Mouse (Mus musculus): ENCODE data around the gene Plcb1. TPM values are rescaled to one million over a fixed set of nuclear protein-coding genes. Genes with fewer than 3 reads are reported as not detected.
A peak's percentile ranks its signal among the peaks of the same experiment; 100 is the strongest.

Plcb1 gene
- polyA plus RNA-seq, 1 experiment from 2014 or later: 11.7 TPM

DNA sequence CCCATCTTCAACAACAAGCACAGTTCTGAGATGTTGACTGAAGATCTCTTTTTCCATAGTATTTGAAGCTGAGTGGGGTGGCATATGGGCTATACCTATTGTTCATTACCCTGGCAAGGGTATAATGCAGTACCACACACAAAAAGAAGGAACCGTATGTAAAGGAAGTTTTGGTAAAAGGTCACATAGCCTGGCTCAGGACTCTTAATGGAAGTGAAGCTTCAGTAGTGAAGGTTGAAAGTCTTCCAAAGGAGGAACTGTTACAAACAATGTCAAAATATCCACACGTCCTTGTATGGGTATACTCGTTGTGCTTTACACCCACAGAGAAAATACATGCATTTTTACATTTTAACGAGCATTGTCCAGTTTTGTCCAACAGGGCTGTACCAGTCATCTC lies 91.3 kb downstream of the Plcb1 start:
- Histone ChIP-seq H3K4me1 (ENCODE audit: control insufficient read depth, insufficient read depth, low read length) (no peaks in the 10 kb centered on the region), H3K27me3 (ENCODE audit: control insufficient read depth, insufficient read depth, low read length) (no peaks in the 10 kb centered on the region)
- ATAC-seq (ENCODE audit: insufficient read depth, low FRiP score, low TSS enrichment): no peak

DNA sequence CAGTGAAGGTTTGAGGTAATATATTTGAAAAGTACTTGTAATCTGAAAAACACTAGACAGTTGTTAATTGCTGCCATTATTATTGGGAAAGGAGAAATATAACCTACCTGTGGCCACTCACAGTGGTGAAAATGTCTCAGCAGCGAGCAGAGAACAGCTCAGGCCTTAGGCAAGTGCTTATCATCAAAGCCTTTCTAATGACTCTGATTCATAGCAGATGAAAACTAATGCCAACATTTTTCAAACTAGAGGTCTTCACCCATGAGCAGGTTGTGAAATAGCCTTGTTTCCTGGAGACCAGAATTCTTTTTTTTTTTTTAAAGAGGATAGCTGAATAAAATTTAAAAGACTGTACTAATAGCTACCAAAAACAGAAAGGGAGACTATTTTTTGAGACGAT lies 105.3 kb downstream of the Plcb1 start:
- H3K9ac ChIP-seq (ENCODE audit: low read length): no peak overlapping the region

More for the DNA sequence above, 91.3 kb downstream of the Plcb1 start:
- Histone ChIP-seq H3K4me2 (ENCODE audit: low read depth) (no peak overlapping the region), H3K27ac (ENCODE audit: low read depth, low read length) (no peak overlapping the region), H3K4me3 (ENCODE audit: low read depth, low read length) (no peak overlapping the region), H3K9me3 (ENCODE audit: control insufficient read depth, low read length) (no peaks in the 10 kb centered on the region), H3K36me3 (ENCODE audit: control insufficient read depth, insufficient read depth, low read length) (no peaks in the 10 kb centered on the region), H3K9ac (ENCODE audit: low read length) (no peak overlapping the region)
- WGBS: 90% methylated on average over 4 of the region's 4 CpGs
- no peak for DNase-seq (ENCODE audit: low spot score)

DNA sequence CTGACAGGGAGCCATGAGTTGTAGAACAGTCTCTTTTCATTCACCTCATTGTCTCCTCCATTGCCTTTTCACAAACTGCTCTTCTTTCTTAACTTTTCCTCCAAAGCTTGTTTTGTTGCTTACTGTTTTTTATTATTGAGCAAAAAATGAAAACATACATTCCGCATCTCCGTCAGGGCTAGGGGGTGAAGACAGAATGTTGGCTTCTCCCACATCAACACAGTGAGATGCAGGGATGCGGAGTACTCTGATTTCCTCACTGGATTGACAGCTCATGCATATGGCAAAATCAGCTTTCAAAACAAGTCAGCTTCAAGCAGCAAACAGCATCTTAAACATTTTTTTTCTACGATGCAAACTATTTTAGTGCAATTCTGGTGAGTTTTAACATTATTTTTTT lies 108.9 kb downstream of the Plcb1 start:
- no peak overlapping the region for H3K27ac ChIP-seq (ENCODE audit: low read depth, low read length)
- DNase-seq (ENCODE audit: low spot score) (no peak), ATAC-seq (ENCODE audit: insufficient read depth, low FRiP score, low TSS enrichment) (no peak)
- WGBS: 94% methylated on average over 4 of the region's 4 CpGs
- no peak overlapping the region for H3K9ac ChIP-seq (ENCODE audit: low read length)
- no peaks in the 10 kb centered on the region for H3K27me3 ChIP-seq (ENCODE audit: control insufficient read depth, insufficient read depth, low read length)
- H3K4me2 ChIP-seq (ENCODE audit: low read depth): no peak overlapping the region
- H3K36me3 ChIP-seq (ENCODE audit: control insufficient read depth, insufficient read depth, low read length): no peaks in the 10 kb centered on the region
- H3K9me3 ChIP-seq (ENCODE audit: control insufficient read depth, low read length): no peaks in the 10 kb centered on the region
- no peaks in the 10 kb centered on the region for H3K4me1 ChIP-seq (ENCODE audit: control insufficient read depth, insufficient read depth, low read length)
- no peak overlapping the region for H3K4me3 ChIP-seq (ENCODE audit: low read depth, low read length)

More for the DNA sequence above, 105.3 kb downstream of the Plcb1 start:
- Histone ChIP-seq H3K9me3 (ENCODE audit: control insufficient read depth, low read length) (no peaks in the 10 kb centered on the region), H3K27me3 (ENCODE audit: control insufficient read depth, insufficient read depth, low read length) (no peaks in the 10 kb centered on the region), H3K27ac (ENCODE audit: low read depth, low read length) (no peak overlapping the region), H3K4me2 (ENCODE audit: low read depth) (no peak overlapping the region), H3K4me1 (ENCODE audit: control insufficient read depth, insufficient read depth, low read length) (no peaks in the 10 kb centered on the region), H3K4me3 (ENCODE audit: low read depth, low read length) (no peak overlapping the region), H3K36me3 (ENCODE audit: control insufficient read depth, insufficient read depth, low read length) (no peaks in the 10 kb centered on the region)
- ATAC-seq (ENCODE audit: insufficient read depth, low FRiP score, low TSS enrichment): no peak
- no peak for DNase-seq (ENCODE audit: low spot score)
- WGBS: 86% methylated on average over 2 of the region's 2 CpGs

DNA sequence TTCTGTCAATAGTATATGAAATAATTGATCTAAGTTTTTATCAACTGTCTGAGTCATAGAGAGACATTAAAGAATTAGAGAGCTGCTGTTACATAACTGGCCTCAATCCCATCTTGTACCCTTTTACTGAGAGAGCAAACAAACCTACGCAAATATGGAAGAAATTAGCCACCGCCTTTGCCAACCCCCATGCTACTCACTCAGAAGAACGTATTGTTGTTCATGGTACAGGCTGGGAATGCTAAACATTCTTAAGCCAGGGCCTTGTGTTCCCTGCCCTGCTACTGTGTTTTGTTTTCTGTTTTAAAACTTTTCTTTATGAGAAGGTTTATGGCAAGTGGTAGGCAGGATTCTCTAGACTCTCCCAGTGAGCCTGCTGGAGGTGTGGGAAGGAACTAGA lies 110.3 kb downstream of the Plcb1 start:
- no peak for DNase-seq (ENCODE audit: low spot score)
- no peak for ATAC-seq (ENCODE audit: insufficient read depth, low FRiP score, low TSS enrichment)
- Histone ChIP-seq H3K4me1 (ENCODE audit: control insufficient read depth, insufficient read depth, low read length) (no peaks in the 10 kb centered on the region), H3K36me3 (ENCODE audit: control insufficient read depth, insufficient read depth, low read length) (no peaks in the 10 kb centered on the region), H3K27ac (ENCODE audit: low read depth, low read length) (no peak overlapping the region), H3K9me3 (ENCODE audit: control insufficient read depth, low read length) (no peaks in the 10 kb centered on the region), H3K27me3 (ENCODE audit: control insufficient read depth, insufficient read depth, low read length) (no peaks in the 10 kb centered on the region), H3K4me3 (ENCODE audit: low read depth, low read length) (no peak overlapping the region), H3K4me2 (ENCODE audit: low read depth) (no peak overlapping the region), H3K9ac (ENCODE audit: low read length) (no peak overlapping the region)
- 80% methylated on average over 3 of the region's 3 CpGs for whole genome bisulfite sequencing

DNA sequence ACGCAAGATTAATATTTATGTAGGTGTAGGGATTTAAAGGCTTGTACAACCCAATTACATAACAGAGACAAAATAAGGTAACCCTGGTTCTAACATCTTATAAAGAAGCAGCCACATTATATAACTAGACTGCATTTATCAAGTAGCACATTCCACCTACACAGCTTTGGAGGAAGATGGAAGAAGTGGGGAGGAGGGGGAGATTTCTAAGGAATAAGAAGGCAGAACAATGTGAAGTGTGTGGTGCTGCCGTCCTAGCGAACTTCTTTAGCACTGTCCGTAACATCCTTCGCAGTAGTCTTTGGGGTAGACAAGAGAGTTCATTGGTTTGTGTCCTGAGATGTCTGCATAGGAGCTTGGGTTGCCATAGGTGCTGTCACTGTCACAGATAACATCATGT lies 111.2 kb downstream of the Plcb1 start:
- H3K4me1 ChIP-seq (ENCODE audit: control insufficient read depth, insufficient read depth, low read length): no peaks in the 10 kb centered on the region
- no peaks in the 10 kb centered on the region for H3K9me3 ChIP-seq (ENCODE audit: control insufficient read depth, low read length)
- DNase-seq (ENCODE audit: low spot score) (no peak), ATAC-seq (ENCODE audit: insufficient read depth, low FRiP score, low TSS enrichment) (no peak)
- H3K27me3 ChIP-seq (ENCODE audit: control insufficient read depth, insufficient read depth, low read length): no peaks in the 10 kb centered on the region
- WGBS: 94% methylated on average over 5 of the region's 5 CpGs
- H3K9ac ChIP-seq (ENCODE audit: low read length): no peak overlapping the region
- H3K4me2 ChIP-seq (ENCODE audit: low read depth): no peak overlapping the region
- H3K36me3 ChIP-seq (ENCODE audit: control insufficient read depth, insufficient read depth, low read length): no peaks in the 10 kb centered on the region
- H3K27ac ChIP-seq (ENCODE audit: low read depth, low read length): no peak overlapping the region
- no peak overlapping the region for H3K4me3 ChIP-seq (ENCODE audit: low read depth, low read length)

DNA sequence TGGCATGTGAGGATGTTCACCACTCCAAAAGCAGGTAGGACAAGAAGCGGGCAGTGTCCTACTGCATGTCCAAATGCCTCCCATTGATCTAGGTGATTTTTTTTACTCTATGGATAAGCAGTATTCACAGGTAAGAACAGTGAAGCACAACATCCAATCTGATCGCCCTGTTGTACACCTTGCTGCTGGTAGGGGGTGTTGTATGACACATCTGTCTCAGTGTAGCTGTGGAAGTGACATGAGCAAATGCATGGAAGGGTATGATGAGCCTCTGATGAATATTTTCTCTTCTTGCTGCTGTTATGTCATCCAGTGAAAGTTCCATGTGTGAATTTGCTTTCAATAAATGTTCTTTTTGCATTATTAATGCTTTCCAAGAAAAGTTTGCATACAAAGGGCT lies 115.7 kb downstream of the Plcb1 start:
- H3K27me3 ChIP-seq (ENCODE audit: control insufficient read depth, insufficient read depth, low read length): no peaks in the 10 kb centered on the region
- no peak overlapping the region for H3K27ac ChIP-seq (ENCODE audit: low read depth, low read length)
- ATAC-seq (ENCODE audit: insufficient read depth, low FRiP score, low TSS enrichment) (no peak), DNase-seq (ENCODE audit: low spot score) (no peak)
- H3K4me2 ChIP-seq (ENCODE audit: low read depth): no peak overlapping the region
- 83% methylated on average over 2 of the region's 2 CpGs for WGBS
- H3K36me3 ChIP-seq (ENCODE audit: control insufficient read depth, insufficient read depth, low read length): no peaks in the 10 kb centered on the region
- H3K4me1 ChIP-seq (ENCODE audit: control insufficient read depth, insufficient read depth, low read length): no peaks in the 10 kb centered on the region
- no peak overlapping the region for H3K9ac ChIP-seq (ENCODE audit: low read length)
- no peaks in the 10 kb centered on the region for H3K9me3 ChIP-seq (ENCODE audit: control insufficient read depth, low read length)
- H3K4me3 ChIP-seq (ENCODE audit: low read depth, low read length): no peak overlapping the region

DNA sequence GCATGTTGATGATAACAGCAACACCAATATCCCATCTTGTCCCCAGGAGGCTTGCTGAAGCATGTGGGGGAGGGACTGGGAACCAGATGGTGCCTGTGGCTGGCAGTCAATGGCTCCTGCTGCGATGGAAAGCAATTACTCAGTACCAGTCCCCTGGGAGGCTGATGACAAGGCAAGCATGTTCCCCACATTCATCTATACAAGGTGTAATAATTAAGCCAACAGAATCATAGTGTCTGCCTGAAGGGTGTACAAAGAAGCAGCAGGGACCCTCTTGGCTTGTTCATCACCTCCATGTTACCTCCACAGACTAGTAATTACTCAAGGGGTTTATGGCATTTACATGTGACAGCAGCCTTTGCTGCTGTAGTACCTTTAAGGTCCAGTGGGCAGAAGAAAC lies 125.0 kb downstream of the Plcb1 start:
- Histone ChIP-seq H3K27me3 (ENCODE audit: control insufficient read depth, insufficient read depth, low read length) (no peaks in the 10 kb centered on the region), H3K4me1 (ENCODE audit: control insufficient read depth, insufficient read depth, low read length) (peaks cover 4% of the 10 kb centered on the region; the same call in 1 of the 2 replicates), H3K36me3 (ENCODE audit: control insufficient read depth, insufficient read depth, low read length) (no peaks in the 10 kb centered on the region), H3K4me2 (ENCODE audit: low read depth) (no peak overlapping the region), H3K9me3 (ENCODE audit: control insufficient read depth, low read length) (no peaks in the 10 kb centered on the region), H3K27ac (ENCODE audit: low read depth, low read length) (peak overlapping the region; percentile 53; the same call in 1 of the 2 replicates), H3K9ac (ENCODE audit: low read length) (no peak overlapping the region), H3K4me3 (ENCODE audit: low read depth, low read length) (no peak overlapping the region)
- ATAC-seq (ENCODE audit: insufficient read depth, low FRiP score, low TSS enrichment) (peak; percentile 84), DNase-seq (ENCODE audit: low spot score) (peak; percentile 64)
- 7% methylated on average over 1 of the region's 1 CpGs for WGBS

DNA sequence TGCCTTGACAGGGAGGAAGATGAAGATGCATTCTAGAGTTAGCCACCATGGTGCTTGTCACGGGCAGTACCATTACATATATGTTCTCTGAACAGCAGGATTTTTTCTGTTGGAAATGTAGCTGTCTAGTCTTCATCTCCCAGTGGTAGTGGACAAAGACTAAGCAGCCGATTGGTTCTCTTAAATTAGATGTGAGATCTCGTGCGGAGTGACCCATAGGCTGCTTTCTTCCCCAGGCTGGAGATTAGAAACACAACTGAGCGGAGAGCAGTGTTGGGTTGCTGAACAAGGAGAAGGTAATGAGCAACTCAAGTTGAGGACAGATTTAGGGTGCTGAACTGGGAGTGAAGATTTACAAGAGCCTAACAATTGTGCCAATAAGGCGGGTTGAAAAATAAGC lies 125.5 kb downstream of the Plcb1 start:
- H3K4me3 ChIP-seq (ENCODE audit: low read depth, low read length): no peak overlapping the region
- H3K9me3 ChIP-seq (ENCODE audit: control insufficient read depth, low read length): no peaks in the 10 kb centered on the region
- ATAC-seq (ENCODE audit: insufficient read depth, low FRiP score, low TSS enrichment): peak; percentile 9; the same call in 1 of the 2 replicates
- 81% methylated on average over 6 of the region's 6 CpGs for WGBS
- H3K27ac ChIP-seq (ENCODE audit: low read depth, low read length): peak overlapping the region; percentile 53; the same call in 1 of the 2 replicates
- H3K36me3 ChIP-seq (ENCODE audit: control insufficient read depth, insufficient read depth, low read length): no peaks in the 10 kb centered on the region
- no peaks in the 10 kb centered on the region for H3K27me3 ChIP-seq (ENCODE audit: control insufficient read depth, insufficient read depth, low read length)
- DNase-seq (ENCODE audit: low spot score): no peak
- no peak overlapping the region for H3K9ac ChIP-seq (ENCODE audit: low read length)
- peaks cover 4% of the 10 kb centered on the region; the same call in 1 of the 2 replicates for H3K4me1 ChIP-seq (ENCODE audit: control insufficient read depth, insufficient read depth, low read length)
- H3K4me2 ChIP-seq (ENCODE audit: low read depth): no peak overlapping the region

DNA sequence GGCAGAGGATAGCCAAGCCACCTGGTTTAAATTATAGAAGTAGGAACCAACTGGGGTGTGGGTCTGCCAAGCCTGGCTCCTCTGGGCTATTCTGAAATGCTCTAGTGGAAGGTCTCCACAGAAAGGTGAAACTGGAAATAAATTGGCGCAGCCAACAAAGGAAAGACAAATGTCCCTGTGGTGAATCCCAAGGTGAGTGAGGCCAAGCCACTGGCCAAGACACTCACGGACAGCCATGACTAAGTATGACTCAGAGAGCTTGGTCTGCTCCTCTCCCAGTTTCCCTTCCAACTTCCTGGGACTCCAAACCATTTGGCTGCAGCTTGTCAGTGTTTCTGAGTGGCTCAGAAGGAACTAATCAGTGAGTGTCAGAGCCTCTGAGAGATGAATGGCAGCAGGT lies 126.7 kb downstream of the Plcb1 start:
- no peaks in the 10 kb centered on the region for H3K27me3 ChIP-seq (ENCODE audit: control insufficient read depth, insufficient read depth, low read length)
- no peak overlapping the region for H3K4me2 ChIP-seq (ENCODE audit: low read depth)
- DNase-seq (ENCODE audit: low spot score): no peak
- H3K4me1 ChIP-seq (ENCODE audit: control insufficient read depth, insufficient read depth, low read length): peaks cover 4% of the 10 kb centered on the region; the same call in 1 of the 2 replicates
- H3K9me3 ChIP-seq (ENCODE audit: control insufficient read depth, low read length): no peaks in the 10 kb centered on the region
- H3K36me3 ChIP-seq (ENCODE audit: control insufficient read depth, insufficient read depth, low read length): no peaks in the 10 kb centered on the region
- no peak for ATAC-seq (ENCODE audit: insufficient read depth, low FRiP score, low TSS enrichment)
- H3K27ac ChIP-seq (ENCODE audit: low read depth, low read length): no peak overlapping the region
- no peak overlapping the region for H3K4me3 ChIP-seq (ENCODE audit: low read depth, low read length)
- WGBS: 80% methylated on average over 2 of the region's 2 CpGs
- no peak overlapping the region for H3K9ac ChIP-seq (ENCODE audit: low read length)
